Mouse (Mus musculus) forebrain, embryonic 11.5 days (tissue): ENCODE measurements around the gene Rhbg. TPM values are rescaled to one million over a fixed set of nuclear protein-coding genes. Genes with fewer than 3 reads are reported as not detected.

Experiments
- ATAC-seq: fragments of 200-750 bp; cut with Nextera tagmentation; replicated peaks from 2 replicates; pipeline ENCODE4 v1.8.0; 2017; ENCODE audit warnings: moderate TSS enrichment; ENCODE audit not compliant: low FRiP score
- DNase-seq: peaks from one replicate; pipeline ENCODE4 v3.0.0-alpha.2; 2017; ENCODE audit warnings: low spot score
- H3K27ac ChIP-seq: fragments of 300-500 bp; sonication (generic); 2 replicates; pipeline ENCODE4 v1.5.1; 2014; ENCODE audit warnings: low read depth, low read length
- H3K27me3 ChIP-seq: fragments of 300-500 bp; sonication (generic); 2 replicates; pipeline ENCODE4 v1.6.1; 2014; ENCODE audit warnings: mild to moderate bottlenecking, low read length, mixed read lengths; ENCODE audit not compliant: control insufficient read depth, insufficient read depth
- H3K36me3 ChIP-seq: fragments of 300-500 bp; sonication (generic); 2 replicates; pipeline ENCODE4 v1.6.1; 2014; ENCODE audit warnings: mild to moderate bottlenecking, low read length, moderate library complexity, mixed read lengths; ENCODE audit not compliant: control insufficient read depth, insufficient read depth
- H3K4me1 ChIP-seq: fragments of 300-500 bp; sonication (generic); replicated peaks from 2 replicates; pipeline ENCODE4 v1.6.1; 2014; ENCODE audit warnings: low read length, mixed read lengths; ENCODE audit not compliant: control insufficient read depth, insufficient read depth
- H3K4me2 ChIP-seq: fragments of 300-500 bp; sonication (generic); 2 replicates; pipeline ENCODE4 v1.6.1; 2014; ENCODE audit warnings: low read depth, mild to moderate bottlenecking, low read length, moderate library complexity, mixed read lengths; ENCODE audit not compliant: severe bottlenecking
- H3K4me3 ChIP-seq: fragments of 300-500 bp; sonication (generic); 2 replicates; pipeline ENCODE4 v1.5.1; 2014; ENCODE audit warnings: low read depth, low read length
- H3K9ac ChIP-seq: fragments of 300-500 bp; sonication (generic); 2 replicates; pipeline ENCODE4 v1.6.1; 2014; ENCODE audit warnings: low read length
- H3K9me3 ChIP-seq: fragments of 300-500 bp; sonication (generic); 2 replicates; pipeline ENCODE4 v1.6.1; 2016; ENCODE audit warnings: low read length, mixed read lengths; ENCODE audit not compliant: control insufficient read depth
- WGBS: fragments of 180-500 bp; shearing (Covaris S2); extraction: QIAGEN DNeasy Blood & Tissue Kit; methylation state at CpG from one replicate; pipeline ENCODE4 v1.1.7; 2014; 5-methylcytosine and 5-hydroxymethylcytosine counted together
- polyA plus RNA-seq: library from polyadenylated mRNA; unstranded; fragments of >200 nt; fragmentation: Nextera tagmentation; extraction: Ambion mirVana; gene quantifications from 2 replicates; pipeline ENCODE4 v1.2.1, GENCODE M21; 2014

Gene Rhbg
- polyA plus RNA-seq, 1 experiment from 2014 or later = not detected

- H3K9ac ChIP-seq = peak overlapping the region; percentile 95
- H3K4me1 ChIP-seq = peaks cover 32% of the 10 kb centered on the region
- peaks cover 25% of the 10 kb centered on the region for H3K27me3 ChIP-seq
- peak overlapping the region; percentile 79 for H3K4me2 ChIP-seq
- H3K4me3 ChIP-seq = peak overlapping the region; percentile 63
- peak overlapping the region; percentile 99 for H3K27ac ChIP-seq
- ATAC-seq = no peak
- no peaks in the 10 kb centered on the region; the same call in 1 of the 2 replicates for H3K36me3 ChIP-seq
- no peaks in the 10 kb centered on the region for H3K9me3 ChIP-seq
- WGBS = 4% methylated on average over 3 of the region's 3 CpGs
- peak; percentile 78 for DNase-seq
Observed at GRCm38 (mm10) chr3:88206500-88206899, 48.0 kb downstream of the Rhbg start.

DNA sequence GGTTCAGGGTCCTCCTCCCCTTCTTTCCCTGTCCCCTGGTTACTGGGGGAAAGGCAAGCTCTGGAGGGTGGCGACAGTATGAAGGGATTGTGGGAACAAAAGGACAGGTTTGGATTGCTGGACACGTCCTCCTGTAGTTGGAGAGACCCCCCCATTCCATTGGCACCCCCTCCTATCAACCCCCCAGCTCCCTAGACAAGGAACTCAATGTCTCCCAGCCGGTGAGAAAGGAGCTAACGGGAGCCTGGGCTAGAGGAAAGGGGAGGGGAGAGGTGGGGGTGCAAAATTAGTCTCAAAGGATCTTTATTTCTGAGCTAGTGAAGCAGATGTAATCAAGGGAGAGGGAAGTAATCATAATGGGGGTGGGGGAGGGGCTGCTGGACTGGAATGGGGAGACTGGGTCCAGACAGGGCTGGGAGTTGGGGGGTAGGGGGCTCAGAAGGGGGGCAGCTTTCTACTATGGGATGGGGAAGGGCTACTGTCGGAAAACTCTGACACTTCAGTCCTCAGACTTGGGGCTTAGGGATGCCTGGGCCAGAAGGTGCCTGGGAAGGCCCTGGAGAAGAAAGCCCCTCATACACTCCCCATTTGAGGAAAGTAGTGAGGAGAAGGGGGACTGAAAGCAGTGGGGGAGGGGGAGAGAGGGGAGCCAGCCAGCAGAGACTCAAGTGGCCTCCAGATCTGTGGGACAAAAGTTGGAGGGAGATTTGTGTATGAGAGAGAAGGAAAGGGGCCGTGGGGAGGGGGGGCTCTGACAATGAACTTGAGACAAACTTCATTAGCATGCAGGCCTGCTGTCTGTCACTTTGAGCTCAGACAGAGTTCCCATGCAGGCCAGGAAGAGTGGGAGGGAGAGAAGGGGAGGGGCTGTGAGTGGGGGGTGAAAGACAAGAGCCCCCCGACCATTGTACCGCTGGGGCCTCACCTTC lies 48.7 kb downstream of the Rhbg start:
- peak overlapping the region; percentile 63 for H3K4me3 ChIP-seq
- H3K9ac ChIP-seq = peak overlapping the region; percentile 95
- peaks cover 32% of the 10 kb centered on the region for H3K4me1 ChIP-seq
- H3K36me3 ChIP-seq = no peaks in the 10 kb centered on the region; the same call in 1 of the 2 replicates
- peak overlapping the region; percentile 79 for H3K4me2 ChIP-seq
- H3K27me3 ChIP-seq = peaks cover 29% of the 10 kb centered on the region
- DNase-seq (peak; percentile 93), ATAC-seq (peak; percentile 77)
- 0% methylated on average over 7 of the region's 8 CpGs for WGBS
- H3K27ac ChIP-seq = peak overlapping the region; percentile 99
- H3K9me3 ChIP-seq = no peaks in the 10 kb centered on the region

DNA sequence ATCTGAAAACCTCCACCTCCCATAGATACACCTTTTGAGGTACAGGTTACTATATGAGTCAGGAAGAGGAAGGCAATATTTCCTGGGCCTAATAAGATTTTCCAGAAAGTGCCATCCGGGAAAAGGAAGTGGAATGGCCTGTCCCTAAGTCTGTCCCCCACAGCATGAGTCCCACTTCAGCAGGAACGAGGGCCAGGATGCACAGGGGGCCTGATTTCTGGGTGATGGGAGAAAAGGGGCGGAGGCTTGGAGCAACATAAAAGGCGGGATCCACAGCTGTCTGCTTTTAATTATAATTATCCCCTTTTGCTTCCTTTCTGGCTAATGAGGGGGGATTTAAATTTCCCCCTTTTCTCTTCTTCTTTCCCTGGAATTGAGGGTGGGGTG lies 49.3 kb downstream of the Rhbg start:
- H3K4me2 ChIP-seq = peak overlapping the region; percentile 79; the same call in 1 of the 2 replicates
- DNase-seq (peak; percentile 83), ATAC-seq (peak; percentile 43)
- peak overlapping the region; percentile 98; the same call in 1 of the 2 replicates for H3K9ac ChIP-seq
- H3K36me3 ChIP-seq = no peaks in the 10 kb centered on the region; the same call in 1 of the 2 replicates
- 2% methylated on average over 4 of the region's 4 CpGs for WGBS
- H3K4me1 ChIP-seq = peaks cover 33% of the 10 kb centered on the region
- no peak overlapping the region for H3K4me3 ChIP-seq
- H3K9me3 ChIP-seq = no peaks in the 10 kb centered on the region
- peaks cover 31% of the 10 kb centered on the region for H3K27me3 ChIP-seq
- H3K27ac ChIP-seq = peak overlapping the region; percentile 99

DNA sequence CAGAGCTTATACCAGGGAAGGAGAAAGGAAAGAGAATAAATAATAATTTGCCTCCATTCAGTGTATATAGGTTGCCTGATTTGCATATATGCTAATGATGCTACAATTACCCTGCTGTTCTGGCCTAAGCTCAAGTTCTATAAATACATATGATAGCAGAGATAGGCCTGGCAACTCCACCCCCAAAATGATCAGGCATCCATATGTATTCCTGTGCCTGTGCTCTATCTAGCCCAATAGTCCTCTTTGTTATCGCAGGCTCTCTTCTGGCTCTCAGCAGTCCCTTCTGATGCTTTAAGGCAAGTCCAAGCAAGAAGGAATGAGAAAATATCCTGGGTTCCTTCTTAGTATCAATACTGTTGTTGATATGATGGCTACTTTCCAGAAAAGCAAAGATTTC lies 49.8 kb downstream of the Rhbg start:
- no peak for ATAC-seq
- peak overlapping the region; percentile 94 for H3K4me2 ChIP-seq

GRCm38 (mm10) chr3:88203999-88204700 lies 50.4 kb downstream of the Rhbg start:
- H3K4me1 ChIP-seq = peaks cover 30% of the 10 kb centered on the region
- 4% methylated on average over 7 of the region's 7 CpGs for WGBS
- H3K27ac ChIP-seq = peak overlapping the region; percentile 99
- peak; percentile 66 for DNase-seq
- H3K4me3 ChIP-seq = peak overlapping the region; percentile 55
- no peaks in the 10 kb centered on the region for H3K9me3 ChIP-seq
- H3K27me3 ChIP-seq = peaks cover 29% of the 10 kb centered on the region
- no peaks in the 10 kb centered on the region for H3K36me3 ChIP-seq
- no peak for ATAC-seq
- peak overlapping the region; percentile 98 for H3K9ac ChIP-seq
- H3K4me2 ChIP-seq = peak overlapping the region; percentile 94

More for the DNA sequence above, 49.8 kb downstream of the Rhbg start:
- Histone ChIP-seq H3K4me1 (peaks cover 31% of the 10 kb centered on the region), H3K4me3 (no peak overlapping the region), H3K9me3 (no peaks in the 10 kb centered on the region), H3K27me3 (peaks cover 31% of the 10 kb centered on the region), H3K27ac (peak overlapping the region; percentile 99), H3K9ac (peak overlapping the region; percentile 98), H3K36me3 (no peaks in the 10 kb centered on the region)
- 14% methylated on average over 1 of the region's 1 CpGs for WGBS
- DNase-seq = peak; percentile 55

GRCm38 (mm10) chr3:88203456-88203855 lies 51.1 kb downstream of the Rhbg start:
- Histone ChIP-seq H3K9ac (peak overlapping the region; percentile 98), H3K4me2 (peak overlapping the region; percentile 94), H3K27ac (peak overlapping the region; percentile 99), H3K27me3 (peaks cover 28% of the 10 kb centered on the region), H3K4me1 (peaks cover 33% of the 10 kb centered on the region), H3K9me3 (no peaks in the 10 kb centered on the region), H3K4me3 (peak overlapping the region; percentile 55), H3K36me3 (no peaks in the 10 kb centered on the region)
- 11% methylated on average over 5 of the region's 5 CpGs for WGBS
- DNase-seq (peak; percentile 61), ATAC-seq (no peak)

DNA sequence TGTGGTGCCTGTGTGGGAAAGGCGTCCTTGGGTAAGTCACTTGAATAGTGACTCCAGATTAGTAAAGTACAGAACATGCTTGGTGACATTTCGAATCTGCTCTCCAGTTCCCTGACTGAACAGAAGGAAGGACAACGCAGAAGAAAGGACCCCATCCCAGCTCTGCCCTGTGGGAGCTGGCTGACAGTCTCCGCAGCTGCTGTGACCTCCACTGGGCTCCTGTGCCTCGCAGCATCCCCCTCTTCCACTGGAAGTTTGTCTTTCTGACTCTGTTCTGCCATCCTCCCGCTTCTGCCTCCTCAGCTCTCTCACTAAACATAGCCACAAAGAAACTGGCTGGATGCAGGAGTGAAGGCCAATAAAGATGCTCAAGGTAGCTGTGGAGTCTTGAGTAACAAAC lies 51.5 kb downstream of the Rhbg start:
- H3K27ac ChIP-seq = peak overlapping the region; percentile 99
- H3K27me3 ChIP-seq = peaks cover 25% of the 10 kb centered on the region
- no peak for ATAC-seq
- H3K4me1 ChIP-seq = peaks cover 37% of the 10 kb centered on the region
- H3K36me3 ChIP-seq = no peaks in the 10 kb centered on the region
- 3% methylated on average over 6 of the region's 6 CpGs for WGBS
- H3K9ac ChIP-seq = peak overlapping the region; percentile 98
- H3K4me3 ChIP-seq = peak overlapping the region; percentile 55
- no peak for DNase-seq
- no peaks in the 10 kb centered on the region for H3K9me3 ChIP-seq
- H3K4me2 ChIP-seq = peak overlapping the region; percentile 94

DNA sequence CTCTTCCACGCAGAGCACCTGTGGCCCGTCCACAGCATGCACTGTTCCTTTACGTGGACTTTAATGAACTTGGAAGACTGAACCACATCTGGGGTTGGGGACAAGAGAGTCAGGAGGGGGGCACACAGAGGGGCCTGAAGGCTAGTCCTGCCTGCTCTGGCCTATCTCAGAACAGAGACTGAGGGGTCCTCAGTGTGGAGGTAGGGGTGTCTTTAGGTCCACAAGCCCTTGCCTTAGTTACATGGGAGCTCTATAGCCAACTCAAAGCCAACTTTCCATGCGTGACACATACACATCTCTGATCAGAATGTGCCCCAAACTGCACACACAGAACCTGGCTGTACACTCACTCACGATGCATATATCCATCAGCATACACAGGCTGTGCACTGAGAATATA lies 52.9 kb downstream of the Rhbg start:
- ATAC-seq (no peak), DNase-seq (no peak)
- no peaks in the 10 kb centered on the region for H3K36me3 ChIP-seq
- H3K4me1 ChIP-seq = peaks cover 49% of the 10 kb centered on the region
- peaks cover 27% of the 10 kb centered on the region for H3K27me3 ChIP-seq
- no peaks in the 10 kb centered on the region for H3K9me3 ChIP-seq
- H3K4me2 ChIP-seq = peak overlapping the region; percentile 94
- peak overlapping the region; percentile 99 for H3K27ac ChIP-seq
- WGBS = 13% methylated on average over 5 of the region's 5 CpGs
- H3K4me3 ChIP-seq = peak overlapping the region; percentile 55
- peak overlapping the region; percentile 98 for H3K9ac ChIP-seq
